Mouse (Mus musculus) ES-E14 (cell line): ENCODE measurements around the gene Kcnh6.
A peak's percentile ranks its signal among the peaks of the same experiment; 100 is the strongest.

Experiments
- CHD2 ChIP-seq: IDR thresholded peaks from 2 replicates; pipeline ENCODE4 v1.6.1; 2014; ENCODE audit warnings: mild to moderate bottlenecking, low read depth, low read length, inconsistent platforms
- HCFC1 ChIP-seq: IDR thresholded peaks from 2 replicates; pipeline ENCODE4 v1.6.1; 2012; ENCODE audit warnings: low read length, inconsistent platforms, borderline replicate concordance; ENCODE audit not compliant: insufficient read depth
- MAFK ChIP-seq: IDR thresholded peaks from 2 replicates; pipeline ENCODE4 v1.6.1; 2014; ENCODE audit warnings: mild to moderate bottlenecking, low read depth, low read length, inconsistent platforms; ENCODE audit not compliant: insufficient read depth

DNA sequence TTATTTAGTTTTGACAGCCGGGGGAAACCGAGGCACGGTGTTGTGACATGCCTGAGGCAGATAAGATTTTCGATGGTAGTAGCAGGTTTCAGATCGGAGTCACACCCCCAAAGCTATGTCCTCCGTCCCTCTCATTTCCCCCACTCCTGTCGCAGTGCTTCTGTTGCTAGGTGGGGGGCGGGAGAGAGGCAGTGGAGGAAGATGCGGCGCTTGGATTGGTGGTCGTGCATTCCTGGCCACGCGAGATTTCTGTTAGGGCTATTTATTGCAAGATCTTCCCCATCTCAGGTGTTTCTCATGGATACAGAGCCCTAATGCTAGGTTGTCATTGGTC lies 29.5 kb downstream of the Kcnh6 start:
- peak; percentile 92 for TF ChIP-seq CHD2
- TF ChIP-seq HCFC1 = no peak
- TF ChIP-seq MAFK = no peak
